Mouse (Mus musculus): ENCODE results near the gene Exosc5.

The Exosc5 gene

DNA sequence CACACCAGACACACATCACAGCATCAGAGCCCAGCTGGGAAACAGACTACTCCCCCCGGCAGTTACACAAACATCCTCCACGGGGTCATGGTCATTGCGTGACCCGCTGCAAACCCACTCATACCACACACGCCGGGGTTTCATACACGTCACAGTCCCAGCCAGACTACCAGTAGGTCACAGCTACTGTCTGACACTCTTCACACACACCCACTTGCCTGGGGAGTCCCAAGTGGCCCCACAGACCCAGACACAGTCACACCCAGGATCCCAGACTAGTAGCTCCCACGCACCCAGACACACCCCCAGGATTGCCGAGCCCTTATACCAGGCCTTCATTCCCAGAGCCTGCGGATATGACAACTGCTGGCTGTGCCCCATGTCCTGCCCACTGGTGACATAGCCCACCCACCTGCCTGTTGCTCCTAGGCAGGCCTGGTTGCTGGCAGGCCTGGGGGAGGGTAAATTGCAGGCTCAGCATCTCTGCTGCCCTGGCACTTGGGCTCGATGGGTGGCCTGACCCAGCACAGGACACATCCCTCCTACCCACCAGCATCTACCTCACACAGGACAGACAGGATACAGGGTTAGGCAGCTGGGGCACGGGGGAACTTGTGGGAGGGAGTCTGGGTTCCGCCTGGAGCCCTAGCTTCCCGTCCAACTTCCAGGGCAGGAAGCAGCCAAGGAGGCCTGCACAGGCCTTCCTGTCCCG, 48.8 kb downstream of the Exosc5 start:
- DNase-seq = peak; percentile 21

DNA sequence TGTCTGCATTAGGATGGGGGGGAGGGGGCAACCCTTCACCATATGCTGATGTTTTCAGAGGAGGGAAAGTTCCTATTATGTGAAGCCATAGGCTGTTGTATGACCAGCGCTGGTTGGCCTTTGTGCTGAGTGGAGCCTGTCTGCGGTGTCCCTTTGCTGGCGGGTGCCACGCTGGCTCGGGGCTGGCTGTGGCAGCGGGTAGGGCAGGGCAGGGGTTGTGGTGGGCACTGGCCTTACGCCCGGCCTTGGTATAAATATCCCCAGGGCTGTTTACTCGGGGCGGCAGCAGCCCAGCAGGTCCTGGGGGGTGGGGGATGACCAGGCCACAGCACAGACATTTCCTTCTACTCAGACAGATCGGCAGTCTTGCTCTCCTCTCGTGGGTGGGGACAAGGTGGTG, 51.0 kb downstream of the Exosc5 start:
- DNase-seq = no peak

DNA sequence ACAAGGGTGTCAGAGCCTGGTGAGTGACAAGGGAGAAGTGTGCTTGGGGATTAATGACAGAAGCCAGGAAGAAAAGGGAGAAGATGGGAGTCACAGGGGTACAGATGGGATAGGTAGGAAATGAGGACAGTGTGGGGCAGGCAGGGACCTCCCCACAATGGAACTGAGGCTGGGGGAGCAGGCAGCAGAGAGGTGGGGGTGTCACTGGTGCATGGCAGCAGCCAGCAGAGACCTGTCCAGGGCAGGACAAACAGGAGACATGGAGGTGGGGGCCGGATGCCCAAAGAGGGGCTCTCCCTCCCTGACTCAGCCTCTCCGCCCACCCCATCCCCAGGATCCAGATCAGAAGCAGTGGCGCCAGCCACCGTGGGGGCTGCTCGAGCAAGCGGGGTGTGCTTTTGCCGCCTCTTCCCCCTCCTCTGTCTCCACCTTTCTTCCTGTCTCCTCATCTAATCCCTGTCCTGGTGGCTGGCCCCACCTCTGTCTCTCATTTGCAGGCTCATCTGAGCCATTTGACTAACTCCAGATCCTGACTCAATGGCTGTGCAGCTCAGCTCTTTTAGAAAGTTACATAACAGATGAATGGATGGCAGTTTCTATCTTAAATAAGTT, 51.7 kb downstream of the Exosc5 start:
- DNase-seq = peak; percentile 35

DNA sequence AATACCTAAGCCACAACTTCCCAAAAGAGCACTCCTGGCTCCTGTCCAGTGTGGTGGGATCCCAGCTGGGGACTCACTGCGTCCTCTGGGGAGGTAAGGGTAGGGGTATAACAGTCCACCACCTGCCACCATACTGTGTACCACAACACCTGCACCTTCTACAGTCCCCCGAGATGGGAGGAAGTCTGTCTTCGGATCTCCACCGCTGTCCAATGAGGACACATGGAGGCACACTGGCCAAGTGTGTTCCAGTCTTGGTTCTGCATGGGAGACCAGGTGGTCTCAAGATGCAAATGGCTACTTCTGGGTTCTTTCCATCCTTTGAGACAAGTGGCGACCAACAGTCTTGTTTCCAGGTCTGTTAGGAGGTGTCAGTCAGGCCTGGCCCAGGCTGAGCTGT, 52.2 kb downstream of the Exosc5 start:
- DNase-seq = no peak

DNA sequence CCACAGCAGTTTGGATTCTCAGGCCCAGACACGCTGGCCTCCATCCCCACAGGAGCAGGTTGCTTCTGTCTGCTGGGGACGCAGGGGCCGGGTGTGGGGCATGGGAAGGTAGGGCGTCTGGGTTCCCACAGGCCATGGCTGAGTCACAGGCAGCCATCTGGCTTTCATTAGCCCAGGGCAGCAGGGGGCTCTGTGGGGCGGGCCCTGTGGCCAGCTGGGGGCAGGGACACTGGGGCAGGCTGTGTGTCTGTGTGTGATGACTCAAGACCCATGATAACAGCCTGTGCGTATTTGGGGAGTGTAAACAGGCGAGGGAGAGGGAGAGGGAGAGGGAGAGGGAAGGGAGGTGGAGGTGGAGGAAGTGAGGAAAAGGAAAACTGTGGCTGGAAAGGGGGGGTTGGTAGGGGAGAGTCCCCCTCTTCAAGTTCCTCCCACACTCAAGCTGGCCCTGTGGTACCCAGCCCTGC, 52.8 kb downstream of the Exosc5 start:
- DNase-seq = no peak

DNA sequence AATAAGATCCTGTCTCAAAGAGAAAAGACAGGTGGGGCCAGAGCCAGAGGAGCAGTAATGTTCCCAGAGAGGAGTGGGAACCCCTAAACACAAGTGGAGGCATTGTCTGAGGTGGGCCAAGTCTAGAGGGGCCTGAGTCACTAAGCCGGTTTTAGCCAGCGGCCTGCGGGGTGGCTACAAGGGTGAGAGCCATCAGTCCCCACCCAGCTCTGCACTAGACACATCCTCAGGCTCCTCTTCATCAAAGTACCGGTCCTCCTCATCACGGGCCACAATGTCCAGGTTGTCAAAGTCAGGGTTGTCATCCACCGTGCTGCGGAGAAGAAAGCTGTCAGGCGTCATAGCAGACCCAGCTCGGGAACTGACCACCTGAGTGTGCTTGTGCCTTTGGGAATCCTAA, 53.8 kb downstream of the Exosc5 start:
- DNase-seq = no peak

DNA sequence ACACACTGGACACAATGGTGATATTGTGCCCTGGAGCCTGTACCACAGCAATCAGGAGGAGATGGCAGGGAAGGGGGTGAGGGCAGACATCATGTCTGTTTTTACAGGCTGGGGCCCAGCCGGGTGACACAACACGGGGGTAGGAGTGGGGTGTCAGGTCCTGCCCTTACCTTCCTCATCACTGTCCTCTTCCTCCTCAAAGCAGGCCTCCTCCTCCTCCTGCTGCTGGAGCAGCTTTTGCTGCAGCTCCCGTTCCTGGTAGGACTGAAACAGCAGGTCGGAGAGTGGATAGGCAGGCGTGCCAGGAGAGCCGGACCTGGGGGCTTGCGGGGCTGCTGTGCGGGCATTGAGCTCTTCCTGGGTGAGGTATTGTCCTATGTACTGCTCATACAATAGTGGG, 55.6 kb downstream of the Exosc5 start:
- no peak for DNase-seq

DNA sequence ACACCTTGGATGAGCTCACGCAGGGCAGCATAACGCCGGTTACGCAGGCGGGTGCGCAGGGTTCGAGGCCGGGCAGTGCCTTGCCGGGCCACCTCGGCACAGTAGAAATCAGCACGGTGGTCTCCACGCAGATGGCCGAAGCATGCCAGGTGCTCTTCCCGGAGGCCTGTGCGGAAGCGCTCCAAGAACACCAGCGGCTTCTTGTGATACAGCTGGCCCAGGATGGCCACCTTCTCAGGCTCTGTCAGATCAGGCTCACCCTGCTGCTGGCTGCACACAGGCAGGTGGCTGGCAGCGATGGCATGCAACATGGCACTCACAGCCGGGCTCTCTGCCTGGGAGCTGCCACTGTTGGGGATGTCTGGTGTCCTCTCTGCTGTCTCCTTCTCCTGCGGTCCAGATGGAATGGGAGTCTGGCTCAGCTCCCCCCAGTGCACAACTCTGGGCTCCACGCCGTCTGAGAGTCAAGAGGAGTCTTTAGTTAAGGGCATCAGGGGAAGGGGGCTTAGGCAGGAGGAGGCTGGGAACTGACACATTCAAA, 56.8 kb downstream of the Exosc5 start:
- no peak for DNase-seq

DNA sequence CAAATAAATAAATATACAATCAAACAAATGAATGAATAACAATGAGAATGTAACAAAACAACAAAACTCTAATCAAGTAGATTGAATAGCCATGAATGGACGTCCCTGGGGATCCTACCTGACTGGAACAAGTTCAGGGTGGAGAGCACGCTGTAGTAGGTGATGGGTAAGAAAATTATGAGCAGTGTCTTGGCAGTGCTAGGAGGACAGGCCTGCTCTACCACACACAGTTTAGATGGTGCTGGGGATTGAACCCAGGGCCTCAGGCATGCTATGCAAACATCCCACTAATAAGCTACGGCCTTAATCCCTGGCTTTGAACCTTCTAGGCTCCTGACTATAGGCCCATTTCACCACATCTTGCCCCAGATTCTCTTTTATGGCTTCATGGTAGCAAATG, 58.5 kb downstream of the Exosc5 start:
- no peak for DNase-seq

DNA sequence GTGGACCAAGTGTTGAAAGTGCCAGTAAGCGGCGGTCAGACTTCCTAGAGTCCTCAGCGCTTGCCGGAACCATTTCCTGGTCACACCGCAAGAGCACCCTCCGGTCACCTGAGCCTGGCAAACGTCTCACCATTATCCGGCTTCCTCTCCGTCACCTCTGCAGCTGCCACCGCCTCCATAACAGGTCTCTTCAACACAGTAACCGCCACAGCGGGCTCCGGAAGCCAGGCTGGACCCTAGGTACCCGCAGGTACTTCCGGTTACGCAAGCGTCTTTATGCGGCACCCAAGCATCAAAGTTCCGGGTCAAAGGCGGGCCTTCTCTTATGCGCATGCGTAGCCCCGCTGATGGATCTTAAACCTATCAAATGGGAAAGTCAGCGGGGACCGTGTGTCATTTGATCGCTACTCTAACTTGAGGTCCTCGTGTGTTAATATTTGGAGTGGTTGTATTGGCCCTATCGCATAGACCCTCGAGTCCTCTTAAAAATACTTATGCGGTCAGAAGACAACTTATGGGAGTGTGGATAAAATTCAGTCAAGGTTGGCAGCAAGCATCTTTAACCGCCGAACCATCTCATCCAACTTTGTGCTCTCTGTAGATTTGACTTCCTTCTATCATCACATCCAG, 59.9 kb downstream of the Exosc5 start, which contains the start of gene Ccdc97:
TSS of gene Ccdc97 (minus strand) at position 301 of the 630 bp plus-strand sequence.
- peak; percentile 90 for DNase-seq

DNA sequence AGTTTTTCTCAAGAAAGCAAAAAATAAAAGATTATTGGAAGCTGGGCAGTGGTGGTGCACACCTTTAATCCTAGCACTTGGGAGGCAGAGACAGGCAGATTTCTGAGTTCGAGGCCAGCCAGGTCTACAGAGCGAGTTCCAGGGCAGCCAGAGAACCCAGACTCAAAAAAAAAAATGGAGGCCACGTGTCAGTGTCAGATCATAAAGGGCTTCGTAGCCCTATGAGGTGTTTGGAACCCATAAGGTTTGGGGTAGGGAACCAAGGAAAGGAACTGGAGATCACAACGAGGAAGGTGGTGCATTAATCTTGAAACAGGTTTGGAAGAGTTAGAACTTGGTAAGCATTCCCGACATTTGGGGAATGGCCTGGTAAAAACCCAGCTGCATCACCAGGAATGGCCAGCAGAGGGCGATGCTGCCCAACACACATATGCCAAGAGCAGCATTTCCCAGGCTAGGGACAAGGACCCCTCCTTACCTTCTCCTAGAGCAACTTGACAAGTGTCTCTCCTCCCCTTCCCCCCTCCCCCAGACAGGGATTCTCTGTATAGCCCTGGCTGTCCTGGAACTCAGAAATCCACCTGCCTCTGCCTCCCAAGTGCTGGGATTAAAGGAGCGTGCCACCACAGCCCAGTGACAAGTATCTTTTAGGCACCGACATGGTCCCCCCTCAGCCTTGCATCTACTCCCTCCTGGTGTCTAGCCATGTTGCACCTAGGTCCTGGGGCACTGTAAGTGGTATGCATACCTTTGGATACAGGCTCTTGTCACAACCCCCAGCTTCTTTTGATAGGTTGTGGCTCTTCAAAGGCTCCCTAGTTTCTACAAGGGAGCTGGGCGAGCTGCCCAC, 61.0 kb downstream of the Exosc5 start:
- peak; percentile 80 for DNase-seq

DNA sequence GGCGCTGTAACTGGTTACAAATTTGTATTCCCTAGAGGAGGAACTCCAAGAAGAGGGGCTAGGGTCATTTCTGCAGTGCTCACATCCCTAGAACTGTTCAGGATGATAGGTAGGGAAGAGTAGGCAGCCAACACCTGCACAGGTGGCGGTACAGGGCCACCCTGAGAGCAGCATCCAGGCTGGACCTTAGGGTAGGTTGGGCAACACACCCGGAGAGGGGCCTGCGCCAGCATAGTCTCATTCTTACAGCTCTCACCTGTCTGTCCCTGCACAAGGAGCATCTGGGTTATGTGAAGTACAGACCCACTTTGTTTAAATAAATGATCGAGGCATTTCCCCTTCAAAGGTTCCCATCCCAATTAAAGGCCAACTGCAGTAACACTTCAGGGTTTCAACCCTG, 61.8 kb downstream of the Exosc5 start:
- no peak for DNase-seq
